Mouse (Mus musculus): ENCODE results near the gene Lrp6. TPM values are rescaled to one million over a fixed set of nuclear protein-coding genes. Genes with fewer than 3 reads are reported as not detected.

Gene Lrp6
- polyA plus RNA-seq (2014; fragmentation: Nextera tagmentation; extraction: Ambion mirVana), result 32.8 and 38.4 TPM in 2 replicates

GRCm38 (mm10) chr6:134566818-134567485 lies at the start of gene Lrp6:
Gene Lrp6 (minus strand): TSS chr6:134566965.
- WGBS, result under 1% methylated on average over 78 of the region's 99 CpGs
- Histone ChIP-seq H3K36me3 (ENCODE audit: control insufficient read depth, insufficient read depth, low read length) (no peaks in the 10 kb centered on the region), H3K4me1 (ENCODE audit: control insufficient read depth, insufficient read depth, low read length) (peaks cover 9% of the 10 kb centered on the region; the same call in 1 of the 2 replicates), H3K27me3 (ENCODE audit: control insufficient read depth, insufficient read depth, low read length) (no peaks in the 10 kb centered on the region), H3K4me3 (ENCODE audit: low read depth, low read length) (peak within 1 kb of the TSS; percentile 83), H3K27ac (replicated peaks; ENCODE audit: low read depth, low read length) (peak within 1 kb of the TSS; percentile 98), H3K4me2 (ENCODE audit: low read depth, severe bottlenecking) (peak within 1 kb of the TSS; percentile 81), H3K9me3 (ENCODE audit: control insufficient read depth, low read length) (no peaks in the 10 kb centered on the region), H3K9ac (ENCODE audit: low read length) (peak within 1 kb of the TSS; percentile 100)
- ATAC-seq (ENCODE audit: insufficient number of reproducible peaks, low FRiP score, low TSS enrichment, low read depth), result peak; percentile 93
- DNase-seq (ENCODE audit: low spot score), result peak; percentile 91

DNA sequence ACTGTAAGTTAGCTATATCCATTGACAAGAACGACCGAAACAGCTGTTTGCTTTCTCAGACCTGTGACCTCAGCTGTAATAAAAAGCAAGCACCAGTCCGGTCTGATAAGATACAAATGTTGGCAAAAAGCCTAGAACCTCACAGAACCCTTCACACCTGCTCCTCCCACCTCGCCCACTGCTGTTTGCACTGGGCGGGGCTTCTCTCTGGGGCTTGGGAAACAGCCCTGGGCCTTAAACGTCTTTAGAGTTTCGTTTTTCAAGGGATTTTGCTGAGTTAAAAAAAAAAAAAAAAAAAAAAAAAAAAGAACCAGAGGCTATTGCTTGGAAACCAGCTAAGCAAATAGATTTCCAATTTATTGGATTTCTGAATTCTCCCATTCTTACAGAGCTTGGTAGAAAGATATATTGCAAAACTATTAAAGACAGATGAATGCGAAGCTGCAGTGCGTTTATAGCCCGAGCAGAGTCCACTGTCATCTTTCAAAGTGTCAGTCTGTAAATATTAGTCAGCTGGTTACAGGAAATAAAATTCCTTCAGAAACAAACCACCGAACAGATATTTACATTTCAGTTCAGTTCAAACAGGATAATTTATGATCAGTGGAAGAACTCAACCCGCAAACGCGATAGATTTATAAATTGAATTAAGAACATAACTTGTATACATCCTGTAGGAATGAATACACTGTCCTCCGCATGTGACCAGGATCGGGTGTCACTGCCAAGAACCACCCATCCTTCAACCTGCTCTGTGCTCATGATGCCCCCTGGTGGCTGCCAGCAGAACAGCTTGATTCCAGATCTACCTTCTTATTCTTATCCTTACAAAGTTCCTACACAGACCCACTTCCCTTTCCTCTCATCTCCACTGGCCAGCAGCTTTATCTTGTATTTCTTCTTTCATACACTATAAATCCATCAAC lies 48.2 kb upstream of the Lrp6 start:
- DNase-seq (ENCODE audit: low spot score) (peak; percentile 89), ATAC-seq (ENCODE audit: insufficient number of reproducible peaks, low FRiP score, low TSS enrichment, low read depth) (peak; percentile 58; the same call in 1 of the 2 replicates)
- no peak overlapping the region for H3K4me3 ChIP-seq (ENCODE audit: low read depth, low read length)
- H3K4me1 ChIP-seq (ENCODE audit: control insufficient read depth, insufficient read depth, low read length), result no peaks in the 10 kb centered on the region
- H3K27ac ChIP-seq (replicated peaks; ENCODE audit: low read depth, low read length), result no peak overlapping the region
- no peaks in the 10 kb centered on the region for H3K36me3 ChIP-seq (ENCODE audit: control insufficient read depth, insufficient read depth, low read length)
- no peak overlapping the region for H3K9ac ChIP-seq (ENCODE audit: low read length)
- 21% methylated on average over 16 of the region's 16 CpGs for WGBS
- H3K27me3 ChIP-seq (ENCODE audit: control insufficient read depth, insufficient read depth, low read length), result no peaks in the 10 kb centered on the region
- H3K9me3 ChIP-seq (ENCODE audit: control insufficient read depth, low read length), result no peaks in the 10 kb centered on the region
- H3K4me2 ChIP-seq (ENCODE audit: low read depth, severe bottlenecking), result no peak overlapping the region

- no peak for ATAC-seq (ENCODE audit: insufficient number of reproducible peaks, low FRiP score, low TSS enrichment, low read depth)
- 90% methylated on average over 4 of the region's 4 CpGs for WGBS
- H3K4me3 ChIP-seq (ENCODE audit: low read depth, low read length), result no peak overlapping the region
- no peak overlapping the region for H3K9ac ChIP-seq (ENCODE audit: low read length)
- no peaks in the 10 kb centered on the region for H3K36me3 ChIP-seq (ENCODE audit: control insufficient read depth, insufficient read depth, low read length)
- H3K4me2 ChIP-seq (ENCODE audit: low read depth, severe bottlenecking), result no peak overlapping the region
- H3K27ac ChIP-seq (replicated peaks; ENCODE audit: low read depth, low read length), result no peak overlapping the region
- H3K4me1 ChIP-seq (ENCODE audit: control insufficient read depth, insufficient read depth, low read length), result no peaks in the 10 kb centered on the region
- DNase-seq (ENCODE audit: low spot score), result no peak
- H3K27me3 ChIP-seq (ENCODE audit: control insufficient read depth, insufficient read depth, low read length), result no peaks in the 10 kb centered on the region
- H3K9me3 ChIP-seq (ENCODE audit: control insufficient read depth, low read length), result no peaks in the 10 kb centered on the region
Observed at GRCm38 (mm10) chr6:134614322-134614721, 47.6 kb upstream of the Lrp6 start.

GRCm38 (mm10) chr6:134611896-134612295 lies 45.1 kb upstream of the Lrp6 start:
- Histone ChIP-seq H3K27ac (replicated peaks; ENCODE audit: low read depth, low read length) (no peak overlapping the region), H3K9me3 (ENCODE audit: control insufficient read depth, low read length) (no peaks in the 10 kb centered on the region), H3K4me3 (ENCODE audit: low read depth, low read length) (no peak overlapping the region), H3K4me2 (ENCODE audit: low read depth, severe bottlenecking) (no peak overlapping the region), H3K9ac (ENCODE audit: low read length) (no peak overlapping the region), H3K36me3 (ENCODE audit: control insufficient read depth, insufficient read depth, low read length) (no peaks in the 10 kb centered on the region), H3K4me1 (ENCODE audit: control insufficient read depth, insufficient read depth, low read length) (no peaks in the 10 kb centered on the region; the same call in 1 of the 2 replicates), H3K27me3 (ENCODE audit: control insufficient read depth, insufficient read depth, low read length) (no peaks in the 10 kb centered on the region)
- ATAC-seq (ENCODE audit: insufficient number of reproducible peaks, low FRiP score, low TSS enrichment, low read depth) (no peak), DNase-seq (ENCODE audit: low spot score) (no peak)
- WGBS, result 81% methylated on average over 13 of the region's 13 CpGs

GRCm38 (mm10) chr6:134610380-134610779 lies 43.6 kb upstream of the Lrp6 start:
- Histone ChIP-seq H3K9me3 (ENCODE audit: control insufficient read depth, low read length) (no peaks in the 10 kb centered on the region), H3K4me1 (ENCODE audit: control insufficient read depth, insufficient read depth, low read length) (peaks cover 2% of the 10 kb centered on the region; the same call in 1 of the 2 replicates), H3K27ac (replicated peaks; ENCODE audit: low read depth, low read length) (no peak overlapping the region), H3K4me3 (ENCODE audit: low read depth, low read length) (no peak overlapping the region), H3K4me2 (ENCODE audit: low read depth, severe bottlenecking) (no peak overlapping the region), H3K36me3 (ENCODE audit: control insufficient read depth, insufficient read depth, low read length) (no peaks in the 10 kb centered on the region), H3K27me3 (ENCODE audit: control insufficient read depth, insufficient read depth, low read length) (no peaks in the 10 kb centered on the region), H3K9ac (ENCODE audit: low read length) (no peak overlapping the region)
- DNase-seq (ENCODE audit: low spot score), result no peak
- ATAC-seq (ENCODE audit: insufficient number of reproducible peaks, low FRiP score, low TSS enrichment, low read depth), result no peak
- WGBS, result 80% methylated on average over 9 of the region's 9 CpGs

- Histone ChIP-seq H3K9me3 (ENCODE audit: control insufficient read depth, low read length) (no peaks in the 10 kb centered on the region), H3K27ac (replicated peaks; ENCODE audit: low read depth, low read length) (no peak overlapping the region; the same call in 1 of the 2 replicates), H3K27me3 (ENCODE audit: control insufficient read depth, insufficient read depth, low read length) (no peaks in the 10 kb centered on the region), H3K36me3 (ENCODE audit: control insufficient read depth, insufficient read depth, low read length) (no peaks in the 10 kb centered on the region), H3K4me1 (ENCODE audit: control insufficient read depth, insufficient read depth, low read length) (peaks cover 5% of the 10 kb centered on the region), H3K4me2 (ENCODE audit: low read depth, severe bottlenecking) (no peak overlapping the region), H3K4me3 (ENCODE audit: low read depth, low read length) (no peak overlapping the region), H3K9ac (ENCODE audit: low read length) (no peak overlapping the region)
- ATAC-seq (ENCODE audit: insufficient number of reproducible peaks, low FRiP score, low TSS enrichment, low read depth) (0 out of 2 replicates have a peak, but pooled peaks have one; percentile 19), DNase-seq (ENCODE audit: low spot score) (no peak)
- WGBS, result 63% methylated on average over 9 of the region's 9 CpGs
Observed at GRCm38 (mm10) chr6:134606949-134607746, 40.4 kb upstream of the Lrp6 start.

GRCm38 (mm10) chr6:134606540-134606939 lies 39.8 kb upstream of the Lrp6 start:
- 55% methylated on average over 6 of the region's 6 CpGs for WGBS
- Histone ChIP-seq H3K4me3 (ENCODE audit: low read depth, low read length) (no peak overlapping the region), H3K27ac (replicated peaks; ENCODE audit: low read depth, low read length) (peak overlapping the region; percentile 22; the same call in 1 of the 2 replicates), H3K4me2 (ENCODE audit: low read depth, severe bottlenecking) (no peak overlapping the region), H3K9ac (ENCODE audit: low read length) (no peak overlapping the region), H3K27me3 (ENCODE audit: control insufficient read depth, insufficient read depth, low read length) (no peaks in the 10 kb centered on the region), H3K36me3 (ENCODE audit: control insufficient read depth, insufficient read depth, low read length) (no peaks in the 10 kb centered on the region), H3K4me1 (ENCODE audit: control insufficient read depth, insufficient read depth, low read length) (peaks cover 9% of the 10 kb centered on the region), H3K9me3 (ENCODE audit: control insufficient read depth, low read length) (no peaks in the 10 kb centered on the region)
- ATAC-seq (ENCODE audit: insufficient number of reproducible peaks, low FRiP score, low TSS enrichment, low read depth) (no peak), DNase-seq (ENCODE audit: low spot score) (no peak)

DNA sequence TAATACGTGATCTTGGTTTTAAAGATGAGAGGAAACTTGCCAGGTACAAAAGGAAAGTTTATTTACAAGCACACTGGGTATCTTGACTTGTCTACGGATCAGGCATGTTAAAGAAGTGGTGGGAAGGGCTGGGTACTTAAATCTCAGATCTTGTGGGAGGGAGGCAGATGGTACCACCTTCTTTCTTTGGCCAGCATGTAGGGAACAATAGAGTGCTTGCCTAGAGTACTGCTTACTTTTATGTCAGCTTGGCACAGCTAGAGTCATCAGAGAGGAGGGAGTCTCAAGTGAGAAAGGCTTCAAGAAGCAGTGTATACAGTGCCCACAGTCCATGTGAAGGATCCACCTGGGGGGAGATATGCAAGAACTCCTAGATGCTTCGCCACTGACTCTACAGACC lies 38.4 kb upstream of the Lrp6 start:
- H3K27me3 ChIP-seq (ENCODE audit: control insufficient read depth, insufficient read depth, low read length), result no peaks in the 10 kb centered on the region
- H3K4me2 ChIP-seq (ENCODE audit: low read depth, severe bottlenecking), result no peak overlapping the region
- no peak overlapping the region for H3K4me3 ChIP-seq (ENCODE audit: low read depth, low read length)
- no peaks in the 10 kb centered on the region for H3K9me3 ChIP-seq (ENCODE audit: control insufficient read depth, low read length)
- no peak for DNase-seq (ENCODE audit: low spot score)
- no peaks in the 10 kb centered on the region for H3K36me3 ChIP-seq (ENCODE audit: control insufficient read depth, insufficient read depth, low read length)
- H3K4me1 ChIP-seq (ENCODE audit: control insufficient read depth, insufficient read depth, low read length), result peaks cover 11% of the 10 kb centered on the region
- ATAC-seq (ENCODE audit: insufficient number of reproducible peaks, low FRiP score, low TSS enrichment, low read depth), result no peak
- no peak overlapping the region for H3K9ac ChIP-seq (ENCODE audit: low read length)
- H3K27ac ChIP-seq (replicated peaks; ENCODE audit: low read depth, low read length), result no peak overlapping the region
- 90% methylated on average over 3 of the region's 3 CpGs for WGBS
